Mouse (Mus musculus) activated CD4-positive, CD25-positive, alpha-beta regulatory T cell, adult 4 months (primary cell): ENCODE measurements around the gene Haus4. TPM values are rescaled to one million over a fixed set of nuclear protein-coding genes. Genes with fewer than 3 reads are reported as not detected.

Source experiments
- ATAC-seq: one replicate; pipeline ENCODE4 v1.8.0; 2017
- polyA plus RNA-seq, 2 experiments: library from polyadenylated mRNA; unstranded; fragments of 100-300 nt; shearing (Covaris generic); gene quantifications; one replicate each; pipeline ENCODE4 v1.2.1; 2017

Haus4 gene
- polyA plus RNA-seq, 2 experiments from 2014 or later: 30.2 to 33.5 TPM

DNA sequence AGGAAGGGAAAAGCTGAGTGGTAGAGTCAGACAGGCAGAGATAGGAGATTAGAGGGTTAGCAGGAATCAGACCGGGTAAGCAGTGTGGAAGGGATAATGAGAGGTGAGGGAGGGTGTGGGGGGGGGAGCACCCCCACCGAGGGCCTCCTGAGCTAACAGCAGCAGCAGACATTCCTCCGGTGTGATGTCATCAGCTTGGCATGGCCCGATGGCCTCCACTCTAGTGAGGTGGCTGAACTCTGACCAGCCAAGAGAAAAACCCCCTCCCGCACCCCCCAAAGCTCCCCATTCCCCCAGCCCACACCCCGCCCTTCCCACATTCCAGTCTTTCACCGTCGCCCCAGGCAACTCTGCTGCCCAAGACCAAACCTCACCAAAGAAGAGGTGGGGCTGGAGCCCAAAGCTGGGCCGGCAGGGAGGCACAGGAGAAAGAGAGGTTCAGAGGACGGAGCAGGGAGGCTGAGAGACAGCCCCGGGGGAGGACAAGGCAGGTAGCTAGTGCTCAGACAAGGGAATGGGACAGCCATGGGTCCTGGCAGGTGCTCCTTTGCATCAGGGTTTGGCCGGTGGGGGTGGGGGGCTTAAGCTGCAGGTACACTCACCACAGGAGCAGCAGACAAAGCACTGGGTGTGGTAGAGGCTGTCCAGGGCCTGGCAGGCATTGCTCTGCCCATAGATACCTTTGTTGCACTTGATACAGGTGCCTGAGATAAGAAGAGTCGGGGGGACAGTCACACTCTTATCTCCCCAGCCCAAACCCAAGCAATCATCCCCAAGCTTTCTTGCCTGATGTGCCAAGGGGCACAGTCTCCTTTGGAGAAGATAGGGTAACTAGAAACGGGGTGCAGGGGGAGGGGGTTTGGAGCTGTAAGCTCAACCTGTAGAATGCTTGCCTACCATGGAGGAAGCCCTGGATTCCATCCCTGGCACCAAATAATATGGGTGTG is 18.6 kb upstream of the Haus4 start:
- no peak for ATAC-seq

DNA sequence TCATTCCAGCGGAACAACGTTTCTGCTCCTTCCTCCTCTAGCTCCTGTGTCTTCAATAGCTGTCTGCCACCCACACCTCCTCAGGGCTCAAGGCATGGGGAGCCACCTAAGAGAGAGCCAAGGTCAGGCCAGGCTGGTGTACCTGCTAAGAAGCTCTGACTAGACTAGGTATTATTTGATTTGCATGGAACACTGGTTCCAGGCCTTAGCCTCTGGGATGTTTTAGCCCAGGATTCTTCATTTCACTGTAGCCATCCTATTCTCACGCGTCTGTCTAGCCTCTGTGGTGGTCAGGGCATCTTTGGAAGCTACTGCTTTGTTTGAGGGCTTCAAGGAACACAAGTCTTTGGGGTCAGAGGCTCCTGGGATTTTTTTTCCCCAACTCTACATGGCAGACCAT is 17.7 kb upstream of the Haus4 start:
- no peak for ATAC-seq

DNA sequence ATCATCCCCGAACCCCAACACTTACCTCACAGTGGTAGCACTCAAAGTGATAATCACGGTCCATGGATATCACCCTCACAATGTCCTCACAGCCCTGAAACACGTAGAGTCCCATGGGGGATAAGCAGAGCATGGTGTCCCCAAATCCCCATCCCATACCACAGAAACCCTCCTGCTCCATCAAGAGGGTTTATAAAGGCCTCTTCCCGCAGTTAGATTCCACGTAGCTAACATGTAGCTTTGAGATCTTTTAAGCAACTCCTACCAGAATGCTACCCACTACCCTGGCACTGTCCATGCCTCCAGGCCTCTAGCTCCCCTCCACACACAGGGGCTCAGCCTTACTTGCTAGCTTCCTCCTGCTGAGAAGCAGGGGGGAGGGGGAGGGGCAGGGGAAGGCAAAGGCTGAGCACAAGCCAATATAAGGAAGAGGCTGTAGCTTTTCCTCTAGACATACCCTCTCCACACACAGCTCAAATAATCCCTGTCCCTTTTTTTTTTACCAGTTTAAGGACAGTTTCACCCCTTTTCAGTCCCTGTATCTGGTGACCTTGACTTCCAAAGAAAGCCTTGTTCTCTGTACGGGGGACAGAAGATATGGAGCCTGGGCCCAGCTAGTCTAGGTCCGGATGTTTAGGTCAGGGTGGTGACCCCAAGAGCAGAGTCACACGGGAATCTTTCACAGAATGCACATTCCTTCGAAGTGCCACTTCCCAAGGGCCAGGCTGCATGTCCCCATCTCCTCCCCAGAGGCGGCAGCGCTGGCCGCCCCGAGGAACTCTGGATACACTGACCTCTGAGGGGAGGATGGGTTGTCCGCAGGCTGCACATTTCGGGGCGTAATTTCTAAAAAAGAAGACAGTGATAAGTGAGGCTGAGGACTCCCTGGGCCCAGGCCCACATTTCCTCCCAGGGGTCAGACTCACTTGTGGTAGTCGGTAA is 15.3 kb upstream of the Haus4 start:
- no peak for ATAC-seq

DNA sequence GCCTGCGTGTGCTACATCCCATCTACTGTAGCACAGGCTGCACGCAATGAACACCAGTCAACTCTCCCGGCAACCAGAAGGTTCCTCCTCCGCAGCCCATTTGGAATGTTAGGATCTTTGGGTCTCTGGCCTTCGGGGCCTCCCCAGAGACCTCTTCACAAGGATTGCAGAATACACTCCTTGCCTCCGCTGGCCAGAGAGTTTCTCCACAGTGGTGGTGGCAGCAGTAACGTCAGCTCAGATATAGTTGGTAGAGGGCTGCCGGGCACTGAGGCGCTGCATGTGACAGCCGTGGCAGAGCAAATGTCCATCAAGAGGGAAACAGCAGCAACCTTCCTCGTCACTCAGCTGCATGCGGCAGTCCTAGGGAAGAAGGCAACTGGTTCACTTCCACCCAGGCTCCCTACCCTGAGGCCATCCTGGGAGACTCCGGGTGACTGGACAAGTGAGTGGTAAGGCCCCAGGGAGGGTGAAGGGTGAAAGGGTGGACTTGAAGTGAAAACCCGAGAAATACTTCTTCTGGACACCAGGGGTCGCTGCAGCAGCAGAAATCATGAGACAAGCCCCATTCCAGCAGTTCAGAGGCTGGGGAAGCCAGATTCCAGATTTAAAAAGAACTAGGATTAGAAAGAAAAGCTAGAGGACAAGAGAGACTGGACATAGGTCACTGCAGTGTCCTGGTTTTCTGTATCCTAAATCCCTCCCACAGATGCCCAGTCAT is 14.4 kb upstream of the Haus4 start:
- no peak for ATAC-seq

DNA sequence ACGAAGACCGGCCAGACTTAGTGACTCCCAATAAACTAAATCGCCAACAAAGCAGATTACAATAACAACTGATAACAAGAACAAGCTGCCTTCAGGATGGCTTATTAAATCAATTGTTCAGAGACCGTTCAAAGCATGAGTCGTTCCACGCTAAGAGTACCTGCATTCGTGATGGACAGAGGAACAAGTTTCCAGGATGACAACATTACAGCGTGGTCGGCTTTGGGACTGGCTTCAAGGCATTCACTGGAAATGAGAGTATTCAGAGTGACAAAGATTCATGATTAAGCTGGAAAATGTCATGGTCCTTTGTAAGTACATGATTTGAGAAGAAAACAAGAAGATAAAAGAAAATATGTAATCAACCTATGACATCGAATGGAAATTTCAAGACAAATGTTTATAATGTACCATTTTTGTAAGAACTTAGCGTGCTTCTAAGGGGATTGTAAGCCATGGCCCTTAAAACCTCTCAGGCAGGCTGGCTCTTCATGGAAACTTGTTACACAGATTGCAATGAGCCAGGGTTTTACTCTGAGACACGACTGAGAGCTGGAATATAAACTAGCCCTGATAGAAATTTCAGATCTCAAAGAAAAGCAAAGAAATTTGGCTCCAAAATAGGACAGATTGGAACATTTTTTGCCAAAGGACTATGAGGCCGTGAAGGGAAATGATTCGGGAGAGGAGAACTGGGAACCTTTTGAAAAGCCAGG is 6.3 kb upstream of the Haus4 start:
- ATAC-seq: no peak

DNA sequence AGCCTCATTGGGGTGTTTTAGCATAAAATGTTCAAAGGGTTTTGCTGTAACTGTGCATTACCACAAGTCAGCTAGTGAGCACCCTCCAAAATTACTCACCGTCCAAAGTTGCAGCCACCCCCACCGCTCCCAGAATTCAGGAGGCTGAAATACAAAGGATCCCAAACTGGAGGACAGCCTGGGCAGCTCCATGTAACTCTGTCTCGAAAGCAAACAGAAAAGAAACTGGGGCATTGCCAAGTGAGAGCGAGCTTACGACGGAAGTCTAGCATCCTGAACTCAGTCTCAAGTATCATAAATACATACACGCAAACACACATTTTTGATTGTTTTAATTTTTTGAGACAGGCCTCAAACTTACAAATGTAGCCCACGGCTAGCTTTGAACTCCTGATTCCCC is 2.9 kb upstream of the Haus4 start:
- ATAC-seq: no peak

DNA sequence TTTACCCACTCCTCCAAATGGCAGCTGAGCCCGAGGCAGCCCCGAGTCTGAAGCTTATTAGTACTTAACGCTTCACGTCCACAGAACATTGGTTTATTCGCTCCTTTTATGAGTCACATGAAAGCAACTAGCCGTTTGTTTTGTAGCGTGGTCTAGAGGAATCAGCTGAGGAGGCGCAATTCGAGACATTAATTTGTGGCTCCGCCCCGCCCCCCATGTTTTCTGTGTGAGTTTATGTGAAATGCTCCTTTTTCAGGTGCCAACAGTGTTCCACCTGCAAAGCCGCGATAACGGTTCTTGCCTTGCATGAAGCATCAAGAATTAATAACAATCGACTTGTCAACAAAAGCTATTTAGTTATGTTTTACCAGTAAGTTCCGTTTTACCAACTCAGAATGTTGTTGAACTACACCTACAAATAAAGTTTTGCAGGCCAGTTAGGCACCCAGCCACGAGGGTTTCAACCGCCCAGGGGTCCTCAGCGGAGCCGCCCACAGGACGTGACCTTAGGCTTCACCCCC is 902 bp downstream of the Haus4 start:
- ATAC-seq: no peak

DNA sequence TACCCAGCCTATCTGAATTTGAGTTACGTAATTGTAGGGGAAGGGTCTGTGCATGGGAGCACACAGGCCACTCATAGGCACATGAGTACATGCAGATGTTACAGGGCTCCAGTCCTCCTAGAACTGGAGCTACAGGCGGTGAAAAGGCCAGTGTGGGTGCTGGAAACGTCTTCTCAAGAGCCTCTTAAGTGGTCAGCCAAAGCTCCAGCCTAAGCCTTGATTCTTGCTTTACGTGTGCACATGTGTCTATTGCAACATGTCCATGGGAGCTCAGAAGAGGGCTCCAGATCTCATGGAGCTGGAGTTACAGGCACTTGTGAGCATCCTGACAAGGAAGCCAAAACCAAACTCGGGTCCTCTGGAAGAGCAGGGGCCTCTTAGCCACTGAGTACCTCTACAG is 9.7 kb downstream of the Haus4 start:
- no peak for ATAC-seq

DNA sequence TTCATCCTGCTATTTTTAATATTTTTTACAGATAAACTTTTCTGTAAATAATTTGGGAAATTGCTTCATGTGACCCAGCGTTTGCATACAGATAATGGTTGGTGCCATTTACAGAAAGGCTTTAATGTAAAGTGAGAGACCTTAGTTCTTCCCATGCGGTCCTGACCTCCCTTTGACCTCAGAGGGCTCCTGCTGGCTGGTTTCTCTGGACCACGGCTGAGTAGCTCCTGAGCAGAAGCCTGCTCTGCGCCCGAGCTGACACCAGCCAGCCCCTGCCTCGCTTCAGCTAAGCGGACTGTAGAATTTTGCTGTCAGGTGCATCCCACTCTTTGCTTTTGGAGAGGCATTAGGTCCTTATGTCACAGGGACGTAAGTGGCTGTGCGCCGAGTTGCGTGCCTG is 13.6 kb downstream of the Haus4 start:
- ATAC-seq: no peak

DNA sequence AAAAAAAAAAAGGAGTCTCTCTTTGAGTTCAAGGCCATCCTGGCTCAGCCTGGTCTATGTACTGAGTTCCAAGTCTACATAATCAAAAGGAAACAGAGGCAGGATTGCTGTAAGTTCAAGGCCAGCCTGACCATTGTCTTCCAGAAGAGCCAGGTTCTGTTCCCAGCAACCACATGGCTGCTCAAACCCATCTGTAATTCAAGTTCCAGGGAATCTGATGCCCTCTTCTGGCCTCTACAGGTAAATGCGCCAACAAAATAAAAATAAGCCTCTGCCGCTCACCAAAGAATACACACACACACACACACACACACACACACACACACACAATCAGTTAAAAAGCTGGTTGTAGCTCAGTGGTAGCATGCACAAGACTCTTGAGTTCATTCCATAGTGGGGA is 15.8 kb downstream of the Haus4 start:
- ATAC-seq: no peak

DNA sequence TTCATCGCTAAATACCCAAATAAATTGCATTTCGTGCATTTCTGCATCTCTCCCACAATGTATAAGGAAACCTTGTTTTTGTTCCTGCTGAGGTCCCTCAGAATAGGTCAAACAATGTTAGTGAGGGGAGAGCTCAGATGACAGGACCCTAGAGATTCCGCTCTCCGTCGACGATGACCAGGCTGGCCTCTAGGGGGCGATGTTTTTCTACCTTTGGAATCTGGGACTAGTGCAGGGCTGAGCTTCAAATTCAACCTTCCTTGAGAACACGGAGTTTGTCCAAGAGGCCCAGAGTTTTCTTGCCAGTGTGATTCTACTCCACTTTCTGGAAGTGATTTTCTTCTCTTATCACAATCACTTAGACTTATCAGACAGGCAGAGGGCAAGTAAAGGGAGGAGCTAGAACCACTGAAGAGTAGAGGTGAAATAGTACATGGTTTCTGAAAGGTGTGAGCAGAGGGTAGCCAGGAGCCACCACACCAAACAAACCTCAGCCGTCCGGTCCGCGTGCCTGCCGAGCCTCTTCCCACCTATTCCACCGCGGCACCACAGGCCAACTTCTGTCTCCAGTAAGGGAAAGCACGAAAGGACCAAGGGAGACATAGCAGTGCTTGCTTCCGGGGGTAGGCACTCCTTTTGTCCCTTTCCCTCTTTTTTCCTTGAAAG is 25.8 kb downstream of the Haus4 start:
- no peak for ATAC-seq

DNA sequence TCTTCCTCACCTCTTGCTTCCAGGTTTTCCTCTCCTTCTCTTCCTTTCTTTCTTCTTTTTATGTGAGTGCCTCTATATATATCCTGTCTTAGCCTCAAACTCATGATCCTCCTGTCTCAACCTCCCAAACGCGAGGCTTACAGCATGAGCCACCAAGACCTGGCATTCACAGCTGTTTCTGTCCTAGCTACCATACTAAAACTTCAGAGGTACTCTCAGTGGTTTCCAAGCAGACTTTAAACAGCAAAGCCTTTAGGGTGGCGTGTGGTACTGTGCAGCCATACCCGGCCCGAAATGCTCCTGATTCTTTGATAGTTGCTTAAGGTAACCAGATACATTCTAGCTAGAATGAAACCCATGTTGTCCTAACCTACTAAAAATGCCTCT is 26.4 kb downstream of the Haus4 start:
- ATAC-seq: no peak

DNA sequence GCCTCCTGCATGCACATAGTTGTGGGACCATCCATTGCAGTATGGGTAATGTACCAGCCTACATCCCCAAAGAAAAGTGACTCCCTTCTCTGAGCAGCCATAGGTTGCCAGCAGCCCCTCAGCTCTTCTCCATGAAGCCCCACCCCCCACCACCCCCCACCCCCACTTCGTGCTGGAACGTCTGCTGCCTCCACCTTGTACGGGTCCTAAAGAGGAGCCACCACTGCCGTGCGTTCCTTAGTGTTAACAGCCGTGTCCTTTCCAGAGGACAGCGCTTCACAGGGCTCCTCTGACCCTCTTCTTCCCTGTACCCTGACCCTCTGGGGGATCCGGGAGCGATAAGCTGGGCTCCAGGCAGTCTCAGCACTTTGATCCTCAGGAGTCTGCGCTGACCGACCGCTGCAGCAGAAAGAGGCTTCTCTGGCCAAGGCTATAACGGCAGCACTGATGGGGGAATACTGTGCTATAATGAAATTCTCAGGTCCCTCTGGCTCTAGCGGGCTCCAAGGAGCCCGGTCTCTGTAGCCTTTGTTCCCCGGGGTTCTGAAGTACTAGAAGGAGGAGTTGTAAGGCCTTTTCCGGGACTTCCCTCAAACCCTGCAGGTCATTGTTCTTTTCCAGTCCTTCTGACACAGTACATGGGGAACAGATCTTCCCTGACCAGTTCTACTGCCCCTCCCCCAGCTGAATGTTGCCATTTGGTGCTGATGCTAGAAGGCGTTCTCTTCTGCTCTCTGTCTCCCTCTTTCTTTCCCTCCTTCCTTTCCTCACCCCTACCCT is 27.0 kb downstream of the Haus4 start:
- ATAC-seq: no peak

DNA sequence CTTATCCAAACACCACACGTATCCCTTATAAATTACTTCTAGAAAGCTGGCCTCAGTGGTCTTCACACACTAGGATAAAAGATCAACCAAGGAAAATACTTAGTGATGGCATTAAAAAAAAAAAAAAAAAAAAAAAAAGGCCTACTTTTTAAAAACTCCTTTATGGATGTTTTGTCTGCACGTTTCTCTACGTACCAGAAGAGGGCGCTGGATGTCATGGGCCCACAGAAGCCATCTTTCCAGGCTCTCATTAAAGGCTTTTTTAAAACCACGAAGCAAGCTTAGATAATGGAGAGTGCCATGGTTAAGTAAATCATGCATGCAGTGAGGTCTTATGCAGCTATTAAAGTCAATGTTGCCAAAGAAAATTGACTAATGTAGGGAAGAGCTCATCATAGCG is 30.8 kb downstream of the Haus4 start:
- no peak for ATAC-seq

DNA sequence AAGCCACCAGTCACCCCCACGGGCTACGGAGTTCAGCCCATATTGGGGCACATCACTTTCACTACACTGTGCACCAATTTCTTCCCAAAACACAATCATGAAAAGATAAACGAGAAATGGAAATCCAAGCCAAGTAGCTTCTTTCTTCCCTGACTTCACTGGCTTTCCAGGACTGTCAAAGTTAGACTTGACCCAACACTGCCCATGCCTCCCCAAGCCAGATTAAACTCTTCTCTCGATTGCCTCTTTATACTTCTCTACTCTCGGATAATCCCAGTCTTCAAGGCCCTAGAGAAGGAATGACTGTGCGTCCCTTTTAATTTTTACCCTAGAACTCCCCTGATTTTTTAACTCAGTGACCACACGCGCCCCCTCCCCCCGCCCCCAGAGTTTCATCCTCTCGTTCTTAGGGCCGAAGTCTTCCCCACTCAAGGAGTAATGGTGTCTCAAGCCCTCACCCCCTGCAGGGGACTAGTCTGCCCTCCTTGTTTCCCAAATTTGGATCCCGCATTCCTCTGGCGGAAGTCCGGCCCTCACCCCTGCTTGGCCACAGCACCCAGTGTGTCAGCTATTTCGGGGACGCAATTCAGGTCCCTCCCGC is 37.6 kb downstream of the Haus4 start:
- no peak for ATAC-seq

DNA sequence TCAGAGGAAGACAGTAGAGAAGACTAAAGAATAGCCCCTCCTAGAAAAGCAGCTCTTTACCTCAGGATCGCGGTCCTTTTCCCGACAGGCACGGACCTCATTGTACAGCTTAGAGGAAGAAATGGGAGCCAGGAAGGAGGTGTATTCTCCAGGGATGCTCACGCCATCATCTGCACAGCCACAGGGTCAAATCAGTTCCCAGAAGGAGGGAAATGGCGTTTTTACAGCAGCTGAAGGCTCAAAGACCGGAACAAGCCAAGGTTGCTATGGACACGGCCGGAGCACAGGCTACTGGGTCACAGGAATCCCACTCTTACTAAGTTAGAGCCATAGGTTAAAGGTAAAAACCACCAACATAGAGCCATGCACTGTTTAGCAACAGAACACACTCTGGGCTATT is 44.6 kb downstream of the Haus4 start:
- no peak for ATAC-seq

DNA sequence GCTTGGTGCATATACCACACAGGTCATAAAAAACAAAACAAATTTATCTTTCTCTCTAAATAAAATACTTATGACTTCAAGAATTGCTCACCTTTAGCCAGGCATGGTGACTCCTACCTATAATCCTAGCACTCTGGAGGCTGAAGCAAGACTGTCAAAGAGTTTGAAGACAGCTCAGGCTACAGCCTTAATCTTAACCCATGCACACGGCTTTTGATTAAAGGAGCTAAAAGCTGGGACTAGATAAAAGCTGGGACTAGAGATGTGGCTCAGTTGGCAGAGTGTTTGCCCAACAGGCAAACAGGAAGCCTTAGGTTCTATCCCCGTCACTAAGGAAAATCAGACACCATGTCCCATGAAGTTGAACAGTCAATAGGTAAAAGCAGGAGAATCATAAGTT is 51.3 kb downstream of the Haus4 start:
- ATAC-seq: no peak

DNA sequence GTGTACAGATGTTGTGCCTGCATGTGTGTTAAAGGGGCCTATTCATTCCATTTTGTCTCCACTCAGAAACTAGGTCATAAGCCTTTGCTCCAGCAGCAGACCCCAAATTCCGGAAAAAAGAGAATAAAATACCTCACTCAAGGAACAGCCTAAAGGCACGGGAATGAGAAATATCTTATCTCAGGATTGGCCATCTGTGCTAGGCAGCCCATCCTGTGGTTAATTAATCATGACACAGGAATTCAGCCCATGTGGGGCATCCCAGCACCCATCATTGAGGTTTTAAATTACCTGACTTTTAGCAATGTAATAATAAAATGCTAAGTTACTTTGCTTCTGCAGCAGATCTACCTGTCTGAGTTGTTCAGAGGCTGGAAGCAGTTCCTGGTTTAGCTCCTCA is 53.1 kb downstream of the Haus4 start:
- ATAC-seq: no peak

DNA sequence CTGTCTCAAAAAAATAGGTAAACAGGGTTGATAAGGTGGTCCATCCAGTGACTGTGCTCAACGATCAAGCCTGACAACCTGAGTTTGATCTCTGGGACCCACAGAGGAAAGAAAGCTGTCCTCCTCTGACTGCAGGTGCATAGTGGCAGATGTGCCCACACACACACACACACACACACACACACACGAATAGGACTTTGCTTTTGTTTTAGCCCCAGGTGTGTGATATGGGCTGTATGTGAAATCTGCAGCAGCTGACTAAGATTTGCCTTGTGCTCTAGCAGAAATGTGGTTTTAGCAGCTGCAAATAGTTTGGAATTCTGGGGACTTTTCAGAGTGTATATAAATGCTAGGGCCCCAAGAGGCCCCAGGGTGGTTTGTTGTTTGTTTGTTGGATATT is 55.1 kb downstream of the Haus4 start:
- no peak for ATAC-seq

DNA sequence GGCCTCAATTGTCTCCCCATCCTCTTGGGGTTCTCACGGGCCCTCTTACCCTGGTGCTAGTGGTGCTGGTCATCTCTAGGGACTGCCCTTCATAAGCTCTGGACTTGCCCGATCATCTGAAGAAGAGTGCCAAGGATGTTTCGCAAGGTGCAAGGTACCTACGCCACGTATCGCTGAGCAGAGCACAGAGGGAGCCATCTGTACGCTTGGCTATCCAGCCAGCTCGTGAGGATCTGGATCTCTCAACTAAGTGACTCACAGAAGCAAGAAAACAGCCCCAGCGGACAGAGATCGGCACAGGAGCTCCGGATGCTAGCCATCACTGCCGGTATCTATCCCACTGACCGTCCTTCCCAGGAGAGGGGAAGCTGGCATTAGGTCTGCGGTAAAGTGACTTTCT is 57.7 kb downstream of the Haus4 start:
- no peak for ATAC-seq
